Mouse (Mus musculus): ENCODE measurements around the gene Olfr357. TPM values are rescaled to one million over a fixed set of nuclear protein-coding genes. Genes with fewer than 3 reads are reported as not detected.

Gene Olfr357
- not detected in 2 replicates for polyA plus RNA-seq (2014; fragmentation: Nextera tagmentation; extraction: Ambion mirVana)

DNA sequence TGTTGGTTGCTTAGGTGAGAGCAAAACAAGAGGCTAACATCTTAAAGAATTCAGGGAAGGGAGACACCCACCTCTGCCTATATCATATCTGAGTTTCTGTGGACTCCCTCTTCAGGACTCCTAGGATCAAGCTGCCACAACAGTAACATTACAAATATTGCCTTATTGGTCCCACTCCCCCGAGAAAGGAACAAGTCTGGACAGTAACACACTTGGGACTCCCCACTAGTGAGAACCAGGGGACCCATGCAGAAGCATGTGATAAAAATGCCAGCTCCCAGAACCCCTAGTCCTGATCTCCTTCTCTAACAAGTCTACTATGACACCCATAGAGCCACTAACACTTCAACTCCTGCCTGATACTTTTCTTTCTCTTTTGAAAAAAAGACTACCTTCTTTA, at the start of gene Olfr357:
Gene Olfr357 (plus strand): TSS at position 301 of the 400 bp plus-strand sequence.
- 46% methylated on average over 1 of the region's 1 CpGs for WGBS
- no peak within 1 kb of the TSS for H3K4me3 ChIP-seq (ENCODE audit: low read depth, low read length)
- ATAC-seq (ENCODE audit: low FRiP score) (no peak), DNase-seq (ENCODE audit: low spot score) (no peak)
- H3K4me2 ChIP-seq (replicated peaks; ENCODE audit: low read depth, low read length): no peak within 1 kb of the TSS
- H3K27me3 ChIP-seq (ENCODE audit: control insufficient read depth, insufficient read depth, low read length): no peaks in the 10 kb centered on the region
- H3K36me3 ChIP-seq (ENCODE audit: control insufficient read depth, insufficient read depth, low read length): no peaks in the 10 kb centered on the region
- no peak within 1 kb of the TSS for H3K27ac ChIP-seq (ENCODE audit: low read depth, low read length)
- no peaks in the 10 kb centered on the region for H3K4me1 ChIP-seq (replicated peaks; ENCODE audit: control insufficient read depth, insufficient read depth, low read length)
- no peak within 1 kb of the TSS for H3K9ac ChIP-seq (ENCODE audit: low read depth, low read length)
- H3K9me3 ChIP-seq (ENCODE audit: control insufficient read depth, low read length): no peaks in the 10 kb centered on the region

DNA sequence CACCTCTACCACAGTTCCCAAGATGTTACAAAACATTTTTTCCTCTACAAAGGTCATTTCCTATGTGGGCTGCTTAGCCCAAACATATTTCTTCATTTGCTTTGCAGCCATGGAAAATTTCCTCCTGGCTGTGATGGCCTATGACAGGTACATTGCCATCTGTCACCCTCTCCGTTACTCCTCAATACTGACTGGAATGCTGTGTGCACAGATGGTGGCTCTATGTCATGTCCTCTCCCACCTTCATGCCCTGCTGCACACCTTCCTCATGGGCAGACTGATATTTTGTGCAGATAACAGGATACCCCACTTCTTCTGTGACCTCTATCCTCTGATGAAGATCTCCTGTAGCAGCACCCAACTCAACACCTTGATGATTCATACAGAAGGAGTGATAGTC, 3.4 kb downstream of the Olfr357 start:
- Histone ChIP-seq H3K4me1 (replicated peaks; ENCODE audit: control insufficient read depth, insufficient read depth, low read length) (no peaks in the 10 kb centered on the region), H3K9me3 (ENCODE audit: control insufficient read depth, low read length) (no peaks in the 10 kb centered on the region)
- 71% methylated on average over 1 of the region's 1 CpGs for WGBS

DNA sequence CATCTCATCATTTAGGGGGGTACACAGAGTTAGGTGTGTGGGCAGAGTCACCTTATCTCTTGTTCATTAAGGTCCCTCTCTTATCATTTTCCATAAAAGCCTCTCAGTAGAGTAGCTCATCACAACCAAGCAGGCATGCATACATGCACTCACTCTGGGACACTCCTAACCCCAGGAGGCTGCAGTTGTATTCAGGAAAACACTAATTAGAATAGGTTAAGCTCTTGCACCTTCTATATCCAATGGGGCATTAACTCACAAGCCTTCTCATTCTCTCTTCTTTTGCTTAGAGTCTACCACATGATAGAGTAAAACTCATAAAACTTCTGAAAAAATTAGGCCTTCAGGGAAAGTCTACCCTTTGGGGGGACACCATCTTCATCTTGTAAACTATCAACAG, 15.6 kb downstream of the Olfr357 start, which contains the start of gene Olfr358:
Gene Olfr358 (minus strand): TSS at position 101 of the 400 bp plus-strand sequence.
- Histone ChIP-seq H3K27me3 (ENCODE audit: control insufficient read depth, insufficient read depth, low read length) (no peaks in the 10 kb centered on the region), H3K4me3 (ENCODE audit: low read depth, low read length) (no peak within 1 kb of the TSS), H3K4me1 (replicated peaks; ENCODE audit: control insufficient read depth, insufficient read depth, low read length) (no peaks in the 10 kb centered on the region), H3K9me3 (ENCODE audit: control insufficient read depth, low read length) (no peaks in the 10 kb centered on the region; the same call in 1 of the 2 replicates), H3K27ac (ENCODE audit: low read depth, low read length) (no peak within 1 kb of the TSS), H3K36me3 (ENCODE audit: control insufficient read depth, insufficient read depth, low read length) (no peaks in the 10 kb centered on the region), H3K4me2 (replicated peaks; ENCODE audit: low read depth, low read length) (no peak within 1 kb of the TSS), H3K9ac (ENCODE audit: low read depth, low read length) (no peak within 1 kb of the TSS)
- ATAC-seq (ENCODE audit: low FRiP score) (no peak), DNase-seq (ENCODE audit: low spot score) (no peak)

More for the DNA sequence above, 3.4 kb downstream of the Olfr357 start:
- H3K36me3 ChIP-seq (ENCODE audit: control insufficient read depth, insufficient read depth, low read length): no peaks in the 10 kb centered on the region
- no peak overlapping the region for H3K27ac ChIP-seq (ENCODE audit: low read depth, low read length)
- no peak overlapping the region for H3K9ac ChIP-seq (ENCODE audit: low read depth, low read length)
- no peak for ATAC-seq (ENCODE audit: low FRiP score)
- no peak overlapping the region for H3K4me3 ChIP-seq (ENCODE audit: low read depth, low read length)
- DNase-seq (ENCODE audit: low spot score): no peak
- H3K4me2 ChIP-seq (replicated peaks; ENCODE audit: low read depth, low read length): no peak overlapping the region
- no peaks in the 10 kb centered on the region for H3K27me3 ChIP-seq (ENCODE audit: control insufficient read depth, insufficient read depth, low read length)

Other genes with a start within 250 kb of the Olfr357 start
- gene Olfr348, start 209.6 kb upstream of the Olfr357 start, polyA plus RNA-seq (2014; fragmentation: Nextera tagmentation; extraction: Ambion mirVana): not detected in 2 replicates
- not detected in 2 replicates for gene Olfr50, start 203.3 kb upstream of the Olfr357 start, polyA plus RNA-seq (2014; fragmentation: Nextera tagmentation; extraction: Ambion mirVana)
- not detected in 2 replicates for gene Olfr3, start 176.8 kb upstream of the Olfr357 start, polyA plus RNA-seq (2014; fragmentation: Nextera tagmentation; extraction: Ambion mirVana)
- gene Olfr350, start 147.5 kb upstream of the Olfr357 start, polyA plus RNA-seq (2014; fragmentation: Nextera tagmentation; extraction: Ambion mirVana): not detected in 2 replicates
- not detected in 2 replicates for gene Olfr351, start 131.2 kb upstream of the Olfr357 start, polyA plus RNA-seq (2014; fragmentation: Nextera tagmentation; extraction: Ambion mirVana)
- not detected in 2 replicates for gene Olfr352, start 125.4 kb upstream of the Olfr357 start, polyA plus RNA-seq (2014; fragmentation: Nextera tagmentation; extraction: Ambion mirVana)
- gene Olfr353, start 100.9 kb upstream of the Olfr357 start, polyA plus RNA-seq (2014; fragmentation: Nextera tagmentation; extraction: Ambion mirVana): not detected in 2 replicates
- not detected in 2 replicates for gene Olfr354, start 88.1 kb upstream of the Olfr357 start, polyA plus RNA-seq (2014; fragmentation: Nextera tagmentation; extraction: Ambion mirVana)
- not detected in 2 replicates for gene Olfr355, start 64.9 kb upstream of the Olfr357 start, polyA plus RNA-seq (2014; fragmentation: Nextera tagmentation; extraction: Ambion mirVana)
- not detected in 2 replicates for gene Olfr356, start 56.7 kb upstream of the Olfr357 start, polyA plus RNA-seq (2014; fragmentation: Nextera tagmentation; extraction: Ambion mirVana)
- not detected in 2 replicates for gene Olfr358, start 15.5 kb downstream of the Olfr357 start, polyA plus RNA-seq (2014; fragmentation: Nextera tagmentation; extraction: Ambion mirVana)
- gene Olfr360, start 71.9 kb downstream of the Olfr357 start, polyA plus RNA-seq (2014; fragmentation: Nextera tagmentation; extraction: Ambion mirVana): not detected in 2 replicates
- not detected in 2 replicates for gene Olfr361, start 95.5 kb downstream of the Olfr357 start, polyA plus RNA-seq (2014; fragmentation: Nextera tagmentation; extraction: Ambion mirVana)
- not detected in 2 replicates for gene Olfr362, start 124.1 kb downstream of the Olfr357 start, polyA plus RNA-seq (2014; fragmentation: Nextera tagmentation; extraction: Ambion mirVana)
- not detected in 2 replicates for gene Olfr364-ps1, start 145.5 kb downstream of the Olfr357 start, polyA plus RNA-seq (2014; fragmentation: Nextera tagmentation; extraction: Ambion mirVana)
- not detected in 2 replicates for gene Olfr365, start 194.4 kb downstream of the Olfr357 start, polyA plus RNA-seq (2014; fragmentation: Nextera tagmentation; extraction: Ambion mirVana)
- not detected in 2 replicates for gene Olfr366, start 217.7 kb downstream of the Olfr357 start, polyA plus RNA-seq (2014; fragmentation: Nextera tagmentation; extraction: Ambion mirVana)

Measured in hindbrain, embryonic 11.5 days (tissue).